Mouse (Mus musculus): ENCODE results near the gene Dip2c.

Dip2c gene

DNA sequence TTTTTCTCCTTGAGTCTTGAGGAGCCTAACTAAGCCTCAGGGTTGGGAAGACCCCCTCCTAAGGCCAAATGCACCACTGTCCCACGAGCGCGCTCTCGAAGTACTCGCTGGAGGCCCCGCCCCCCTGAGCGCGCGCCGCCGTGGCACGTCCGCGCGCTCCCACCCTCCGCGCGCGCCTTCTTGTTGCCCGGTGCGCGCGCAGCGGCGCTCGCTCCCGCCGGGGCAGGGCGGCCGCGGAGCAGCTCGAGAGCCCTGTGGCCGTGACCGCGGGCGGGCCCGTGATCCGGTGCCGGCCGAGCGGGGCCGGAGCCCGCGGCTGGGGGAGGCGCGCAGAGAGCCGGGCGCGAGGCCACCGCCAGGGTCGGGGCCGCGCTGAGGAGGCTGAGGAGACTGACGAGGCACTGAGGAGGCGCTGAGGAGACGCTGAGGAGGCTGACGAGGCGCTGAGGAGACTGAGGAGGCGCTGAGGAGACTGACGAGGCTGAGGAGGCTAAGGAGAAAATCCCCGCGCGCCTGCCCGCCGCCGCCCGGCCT, at the start of gene Dip2c:
TSS of gene Dip2c (plus strand) at position 207 of the 534 bp plus-strand sequence.
- peak; percentile 83 to 87 for DNase-seq (ENCODE audit: low spot score in 2 of 2)

DNA sequence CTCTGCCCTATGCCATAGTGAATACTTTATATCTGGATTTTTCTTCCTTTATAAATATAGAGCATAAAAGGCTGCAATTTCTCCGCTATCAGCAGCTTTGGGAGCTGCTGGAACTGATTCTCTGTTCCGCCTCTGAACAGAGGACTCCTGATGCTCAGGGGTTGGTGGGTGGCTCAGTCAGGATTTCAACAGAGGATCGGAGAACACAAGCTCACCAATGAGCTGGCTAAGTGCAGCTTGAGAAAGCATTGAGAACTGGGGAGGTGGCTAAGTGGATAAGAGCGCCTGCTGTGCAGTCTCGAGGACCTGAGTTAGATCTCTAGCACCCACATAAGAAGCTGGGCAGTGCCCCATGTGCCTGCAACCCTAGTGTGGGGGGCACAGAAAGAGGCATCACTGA, 49.2 kb upstream of the Dip2c start:
- peak in 1 of 2 experiments; percentile 11 for DNase-seq (ENCODE audit: low spot score in 2 of 2)

DNA sequence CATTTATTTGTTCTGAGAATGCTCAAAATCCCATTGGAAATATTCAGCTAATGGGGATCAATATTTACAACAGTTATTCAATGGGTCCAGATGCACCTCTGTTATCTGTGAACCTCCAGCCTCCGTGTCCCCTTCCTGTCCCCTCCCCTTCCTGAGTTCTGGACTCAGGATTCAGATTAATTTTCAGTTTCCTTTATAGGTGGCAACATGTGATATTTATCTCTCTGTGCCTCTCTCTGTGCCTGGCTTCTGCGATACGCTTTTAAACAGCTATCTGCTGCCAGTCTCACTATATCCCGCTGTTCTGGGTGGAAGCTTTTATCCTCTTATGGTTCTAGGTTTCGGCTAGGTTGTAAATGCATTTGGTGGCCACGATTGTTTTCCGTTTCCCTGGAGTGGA, 38.8 kb upstream of the Dip2c start:
- DNase-seq (ENCODE audit: low spot score in 2 of 2): no peak

DNA sequence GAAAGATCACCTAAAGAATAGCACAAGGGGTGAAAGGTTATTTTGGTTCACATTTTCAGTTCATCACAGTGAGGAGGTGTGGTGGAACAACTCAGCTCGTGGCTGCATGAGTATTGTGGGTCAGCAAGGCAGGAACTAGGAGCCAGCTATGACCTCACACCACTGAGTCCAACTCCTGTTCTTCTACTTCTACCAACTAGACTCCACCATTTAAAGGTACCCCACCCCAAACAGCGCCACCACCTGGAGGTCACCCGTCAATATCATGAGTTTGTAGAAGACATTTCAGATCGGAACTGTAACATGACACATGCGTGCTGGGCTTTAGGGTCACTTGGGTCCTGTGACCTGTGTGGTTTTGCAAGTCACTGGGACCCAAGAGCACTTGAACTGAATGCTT, 37.2 kb upstream of the Dip2c start:
- no peak for DNase-seq (ENCODE audit: low spot score in 2 of 2)

DNA sequence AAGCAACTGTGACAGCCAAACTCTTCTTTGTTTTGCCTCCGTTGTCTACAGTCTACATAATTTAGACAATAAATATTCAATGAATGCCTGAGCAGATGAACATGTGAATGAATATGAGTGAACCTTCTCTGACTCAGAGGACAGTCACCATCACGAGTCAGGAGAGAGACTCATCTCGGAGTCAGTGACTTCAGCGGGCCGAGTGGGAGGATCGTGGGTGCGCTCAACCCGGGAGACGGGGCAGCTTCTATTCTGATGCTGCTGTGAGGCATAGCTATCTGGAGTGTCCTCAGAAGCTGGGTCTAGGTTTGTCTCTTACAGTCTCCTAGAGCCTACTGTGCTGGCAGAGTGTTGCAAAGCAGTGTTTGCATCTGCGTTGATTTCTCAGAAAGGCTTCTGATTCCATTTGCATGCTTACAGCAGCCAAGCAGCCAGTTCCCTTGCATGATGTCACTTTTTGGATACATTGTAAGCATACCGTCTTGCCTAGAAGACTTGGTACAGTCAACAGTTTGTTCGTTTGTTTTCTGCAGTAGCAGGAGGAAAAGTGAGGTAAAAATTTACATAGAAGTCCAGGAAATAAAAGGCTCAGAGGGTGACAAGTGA, 36.6 kb upstream of the Dip2c start:
- DNase-seq (ENCODE audit: low spot score in 2 of 2): peak; percentile 83 to 84

GRCm38 (mm10) chr13:9261748-9262147, 14.6 kb upstream of the Dip2c start:
- no peak for DNase-seq (ENCODE audit: low spot score in 2 of 2)

DNA sequence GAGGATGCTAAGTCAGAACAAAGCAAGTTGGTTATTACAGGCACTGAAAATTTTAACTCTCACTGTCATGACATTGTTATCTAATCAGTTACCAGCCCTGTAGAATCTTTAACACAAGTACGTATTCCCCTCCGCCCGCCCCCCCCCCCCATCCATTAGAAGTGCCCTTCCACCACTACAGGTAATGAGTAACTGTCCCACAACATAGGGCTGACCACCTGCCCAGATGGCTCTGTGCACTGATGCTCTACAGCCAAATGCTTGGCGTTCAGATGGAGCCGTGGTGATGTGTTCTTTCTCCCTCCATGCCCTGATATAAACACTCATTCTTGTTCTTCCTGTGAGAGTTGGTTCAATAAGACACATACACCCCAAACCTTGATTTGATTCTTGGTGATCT, 10.8 kb upstream of the Dip2c start:
- DNase-seq (ENCODE audit: low spot score in 2 of 2): no peak

DNA sequence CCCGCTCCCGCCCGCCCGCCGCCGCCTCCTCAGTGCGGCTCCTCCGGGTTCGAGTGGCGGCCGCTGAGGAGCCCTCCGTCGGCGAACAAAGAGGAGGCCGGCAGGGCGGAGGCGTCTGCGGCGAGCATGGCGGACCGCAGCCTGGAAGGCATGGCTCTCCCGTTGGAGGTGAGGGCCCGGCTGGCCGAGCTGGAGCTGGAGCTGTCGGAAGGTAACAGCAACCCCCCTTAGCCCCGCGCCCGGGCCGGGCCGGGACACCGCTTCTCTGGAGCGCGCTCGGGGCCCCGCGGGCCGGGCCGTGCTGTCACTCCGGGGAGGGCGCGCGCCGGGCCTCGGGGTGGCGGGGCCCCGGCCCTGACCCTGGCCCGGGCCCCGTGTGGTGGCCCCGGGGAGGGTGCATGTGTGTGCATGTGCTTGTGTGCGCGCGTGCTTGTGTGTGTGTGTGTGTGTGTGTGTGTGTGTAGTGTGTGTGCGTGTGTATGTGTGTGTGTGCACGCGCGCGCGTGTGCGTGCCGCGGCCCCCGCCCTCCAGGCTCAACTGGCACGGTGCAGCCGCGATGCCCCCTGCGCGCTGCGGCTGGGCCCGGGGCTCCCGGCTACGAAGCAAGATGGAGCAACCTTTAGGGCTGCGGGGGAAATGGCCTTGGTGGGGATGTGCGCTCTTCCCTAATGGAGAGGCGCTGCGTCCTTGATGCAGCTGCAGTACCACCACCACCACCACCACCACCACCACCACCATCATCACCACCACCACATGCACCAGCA, 710 bp downstream of the Dip2c start:
- DNase-seq (ENCODE audit: low spot score in 2 of 2): peak; percentile 10 to 46

DNA sequence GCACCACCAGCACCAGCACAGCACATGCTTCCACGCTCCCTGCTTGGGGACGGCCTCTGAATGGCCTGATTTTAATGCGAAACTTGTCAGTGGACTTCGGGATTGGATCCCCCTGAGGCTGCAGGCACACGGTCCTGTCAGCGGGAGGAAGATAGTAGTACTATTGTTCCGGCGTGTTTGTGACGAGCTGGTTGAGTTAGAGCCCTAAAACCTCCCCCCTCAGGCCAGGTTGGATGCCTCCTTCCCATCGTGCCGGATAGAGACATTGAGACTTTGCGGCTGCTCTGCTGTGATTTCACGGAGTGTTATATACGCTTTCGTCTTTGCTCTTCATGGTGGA, 1.3 kb downstream of the Dip2c start:
- DNase-seq (ENCODE audit: low spot score in 2 of 2): peak; percentile 17 to 31

- no peak for DNase-seq (ENCODE audit: low spot score in 2 of 2)
Measured at GRCm38 (mm10) chr13:9278636-9279035, 2.3 kb downstream of the Dip2c start.

DNA sequence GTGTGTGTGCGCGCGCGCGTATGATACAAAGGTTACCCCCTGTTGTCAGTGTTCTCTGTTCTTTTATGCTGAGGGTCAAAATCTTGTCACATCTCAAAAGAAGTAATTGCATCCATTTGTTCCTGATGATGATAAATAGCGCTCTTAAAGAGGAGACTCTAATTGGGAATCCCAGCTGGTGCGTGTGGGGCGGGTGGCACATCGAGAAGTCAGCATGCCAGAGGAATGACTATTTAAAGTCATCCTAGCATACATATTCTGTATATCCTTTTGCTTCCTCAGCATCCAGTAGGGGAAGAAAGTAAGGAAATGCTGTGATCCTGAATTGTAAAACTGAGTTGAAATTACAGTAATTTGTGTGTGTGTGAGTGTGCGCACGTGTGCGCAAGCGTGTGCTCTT, 6.7 kb downstream of the Dip2c start:
- DNase-seq (ENCODE audit: low spot score in 2 of 2): peak; percentile 37 to 45

DNA sequence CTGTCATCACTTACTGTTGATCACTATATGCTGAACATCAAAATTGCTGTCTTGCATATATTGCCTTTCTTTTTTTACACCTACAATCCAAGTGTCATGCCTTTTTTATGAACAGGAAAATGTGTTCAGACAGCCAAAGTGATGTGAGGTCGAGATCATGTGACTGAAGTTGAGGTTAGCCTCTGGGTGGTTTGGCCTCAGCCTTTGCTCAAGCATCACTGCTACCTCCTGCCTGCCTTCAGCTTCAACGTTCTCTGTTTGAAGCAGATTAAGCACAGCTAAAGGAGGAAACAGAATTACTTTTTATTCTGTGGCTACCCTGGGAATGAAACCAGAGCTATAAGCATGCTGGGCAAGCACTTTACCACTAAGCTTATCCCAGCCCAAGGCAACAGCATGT, 13.6 kb downstream of the Dip2c start:
- no peak for DNase-seq (ENCODE audit: low spot score in 2 of 2)

- no peak for DNase-seq (ENCODE audit: low spot score in 2 of 2)
Measured at GRCm38 (mm10) chr13:9296285-9296684, 20.0 kb downstream of the Dip2c start.

GRCm38 (mm10) chr13:9297266-9297665, 20.9 kb downstream of the Dip2c start:
- DNase-seq (ENCODE audit: low spot score in 2 of 2): no peak

GRCm38 (mm10) chr13:9297689-9298088, 21.4 kb downstream of the Dip2c start:
- DNase-seq (ENCODE audit: low spot score in 2 of 2): no peak

DNA sequence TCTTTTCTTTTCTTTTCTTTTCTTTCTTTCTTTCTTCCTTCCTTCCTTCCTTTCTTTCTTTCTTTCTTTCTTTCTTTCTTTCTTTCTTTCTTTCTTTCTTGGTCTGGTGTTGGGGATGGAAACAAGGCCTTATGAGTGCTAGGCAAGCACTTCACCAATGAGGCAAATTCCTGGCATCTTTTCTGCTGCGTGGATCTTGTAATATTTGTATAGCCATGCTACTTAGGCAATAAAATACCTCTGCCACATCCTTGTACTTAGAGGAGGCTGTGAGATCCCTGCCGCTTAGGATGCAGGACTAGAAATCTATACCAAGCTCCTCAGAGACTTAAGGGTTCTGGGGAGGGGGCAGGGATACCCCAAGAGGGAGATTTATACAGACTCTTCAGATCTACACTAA, 23.3 kb downstream of the Dip2c start:
- DNase-seq (ENCODE audit: low spot score in 2 of 2): no peak

DNA sequence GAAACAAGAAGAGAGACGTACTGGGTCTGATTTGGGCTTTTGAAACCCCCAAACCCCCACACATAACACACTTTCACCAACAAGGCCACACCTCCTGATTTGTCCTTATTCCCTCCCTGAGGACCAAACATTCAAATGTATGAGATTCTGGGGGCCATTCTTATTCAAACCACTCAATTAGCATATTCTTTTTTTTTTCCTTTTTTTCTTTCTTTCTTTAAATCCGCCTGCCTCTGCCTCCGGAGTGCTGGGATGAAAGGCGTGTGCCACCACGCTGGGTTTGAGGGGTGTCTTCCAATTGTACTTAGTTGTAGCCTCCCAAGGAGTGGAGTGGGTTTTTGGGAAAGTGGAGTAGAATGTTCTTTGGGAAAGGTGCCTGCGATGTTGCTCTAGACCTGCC, 32.5 kb downstream of the Dip2c start:
- no peak for DNase-seq (ENCODE audit: low spot score in 2 of 2)

GRCm38 (mm10) chr13:9310806-9311205, 34.5 kb downstream of the Dip2c start:
- no peak for DNase-seq (ENCODE audit: low spot score in 2 of 2)

- DNase-seq (ENCODE audit: low spot score in 2 of 2): no peak
Measured at GRCm38 (mm10) chr13:9312916-9313315, 36.6 kb downstream of the Dip2c start.

DNA sequence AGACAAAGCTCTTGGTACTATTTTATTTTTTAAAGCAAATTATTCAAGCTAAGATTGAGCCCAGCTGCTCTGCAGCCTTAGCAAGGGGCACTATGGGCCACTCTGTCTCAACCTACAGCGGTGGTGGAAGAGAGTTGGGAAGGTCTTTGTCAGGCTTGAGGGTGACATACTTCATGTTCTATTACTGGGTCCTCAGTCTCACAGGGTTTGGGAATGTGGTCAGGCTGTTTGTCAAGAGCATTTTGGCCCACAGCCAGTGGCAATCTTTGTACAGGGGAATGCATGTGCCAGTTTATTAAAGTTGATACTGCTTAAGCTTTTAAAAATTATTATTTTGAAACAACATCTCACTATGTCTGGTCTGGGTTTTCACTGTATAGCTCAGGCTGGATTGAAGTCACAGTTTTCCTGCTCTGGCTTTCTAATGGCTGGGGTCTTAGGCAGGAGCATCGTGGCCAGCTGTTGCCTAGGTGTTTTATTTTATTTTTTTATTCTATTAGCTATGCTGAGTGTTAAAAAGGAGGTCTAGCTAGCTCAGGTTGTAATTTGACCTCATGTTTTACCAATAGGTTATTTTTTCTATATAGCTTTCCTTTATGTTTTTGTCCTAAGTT, 37.9 kb downstream of the Dip2c start:
- no peak for DNase-seq (ENCODE audit: low spot score in 2 of 2)

- DNase-seq (ENCODE audit: low spot score in 2 of 2): no peak
Measured at GRCm38 (mm10) chr13:9314713-9315112, 38.4 kb downstream of the Dip2c start.

DNA sequence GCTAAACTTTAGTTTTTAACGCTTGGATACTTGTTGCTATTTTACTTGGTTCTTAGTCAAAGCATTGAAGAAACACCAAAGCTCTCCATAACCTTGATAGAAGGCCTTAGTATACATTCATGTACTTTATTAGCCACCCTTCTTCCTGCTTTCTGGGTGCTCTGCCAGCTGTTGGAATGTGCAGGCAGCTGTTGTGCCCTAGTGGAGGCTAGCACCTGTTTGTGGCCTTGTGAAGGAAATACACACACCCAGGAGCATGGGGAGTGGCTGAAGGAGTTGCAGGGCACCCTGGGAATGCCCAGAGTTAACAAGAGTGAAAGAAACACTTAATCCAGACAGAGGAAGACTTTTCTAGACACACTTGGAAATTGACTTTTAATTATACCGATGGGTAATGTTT, 43.4 kb downstream of the Dip2c start:
- no peak for DNase-seq (ENCODE audit: low spot score in 2 of 2)

DNA sequence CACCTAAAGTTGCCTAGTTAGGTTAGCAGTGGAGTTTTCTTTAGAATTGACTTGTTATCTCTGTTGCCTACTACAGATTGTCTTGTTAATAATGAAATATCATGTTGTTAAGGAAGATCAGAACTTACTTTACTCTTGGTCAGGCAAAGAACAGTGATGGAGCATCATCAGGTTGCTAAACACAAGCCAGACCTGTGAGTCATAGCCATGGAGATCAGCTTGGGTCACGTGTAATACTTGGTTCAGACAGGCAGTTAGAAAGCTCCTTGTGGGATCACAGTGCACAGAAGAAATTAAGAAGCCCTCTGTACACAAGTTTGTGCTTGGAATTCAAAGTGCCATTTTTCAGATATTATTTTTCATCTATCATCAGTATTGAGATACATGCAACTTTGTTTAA, 48.9 kb downstream of the Dip2c start:
- DNase-seq (ENCODE audit: low spot score in 2 of 2): no peak

Data from frontal cortex, postnatal 36 days (tissue).